Mouse (Mus musculus): ENCODE measurements around the gene Nit1. TPM values are rescaled to one million over a fixed set of nuclear protein-coding genes. Genes with fewer than 3 reads are reported as not detected.

Gene Nit1
- polyA plus RNA-seq, 1 experiment from 2014 or later = 51.2 TPM

Other genes with a start within 250 kb of the Nit1 start
- 11.6 and 11.8 TPM in 2 replicates for gene Cfap126, start 231.7 kb downstream of the Nit1 start, polyA plus RNA-seq (2015; fragmentation: Nextera tagmentation; extraction: Ambion mirVana)
- 316 and 354 TPM in 2 replicates for gene Sdhc, start 195.0 kb downstream of the Nit1 start, polyA plus RNA-seq (2015; fragmentation: Nextera tagmentation; extraction: Ambion mirVana)
- 4.7 and 5.3 TPM in 2 replicates for gene Mpz, start 194.9 kb downstream of the Nit1 start, polyA plus RNA-seq (2015; fragmentation: Nextera tagmentation; extraction: Ambion mirVana)
- gene Pcp4l1, start 149.4 kb downstream of the Nit1 start, polyA plus RNA-seq (2015; fragmentation: Nextera tagmentation; extraction: Ambion mirVana) = 44.7 and 48.7 TPM in 2 replicates
- 0.26 and 0.73 TPM in 2 replicates for gene Nr1i3, start 131.7 kb downstream of the Nit1 start, polyA plus RNA-seq (2015; fragmentation: Nextera tagmentation; extraction: Ambion mirVana)
- 60.9 and 69.6 TPM in 2 replicates for gene Tomm40l, start 123.1 kb downstream of the Nit1 start, polyA plus RNA-seq (2015; fragmentation: Nextera tagmentation; extraction: Ambion mirVana)
- gene Apoa2, start 120.6 kb downstream of the Nit1 start, polyA plus RNA-seq (2015; fragmentation: Nextera tagmentation; extraction: Ambion mirVana) = 5.2 and 6.5 TPM in 2 replicates
- 25.5 and 25.7 TPM in 2 replicates for gene Fcer1g, start 111.3 kb downstream of the Nit1 start, polyA plus RNA-seq (2015; fragmentation: Nextera tagmentation; extraction: Ambion mirVana)
- 6.0 and 6.6 TPM in 2 replicates for gene Adamts4, start 95.2 kb downstream of the Nit1 start, polyA plus RNA-seq (2015; fragmentation: Nextera tagmentation; extraction: Ambion mirVana)
- gene Ndufs2, start 94.3 kb downstream of the Nit1 start, polyA plus RNA-seq (2015; fragmentation: Nextera tagmentation; extraction: Ambion mirVana) = 262 and 280 TPM in 2 replicates
- gene B4galt3, start 75.3 kb downstream of the Nit1 start, polyA plus RNA-seq (2015; fragmentation: Nextera tagmentation; extraction: Ambion mirVana) = 101 and 106 TPM in 2 replicates
- 42.7 and 47.9 TPM in 2 replicates for gene Ppox, start 64.5 kb downstream of the Nit1 start, polyA plus RNA-seq (2015; fragmentation: Nextera tagmentation; extraction: Ambion mirVana)
- gene Usp21, start 57.7 kb downstream of the Nit1 start, polyA plus RNA-seq (2015; fragmentation: Nextera tagmentation; extraction: Ambion mirVana) = 92.3 and 101 TPM in 2 replicates
- 115 and 126 TPM in 2 replicates for gene Ufc1, start 50.6 kb downstream of the Nit1 start, polyA plus RNA-seq (2015; fragmentation: Nextera tagmentation; extraction: Ambion mirVana)
- gene Dedd, start 16.5 kb downstream of the Nit1 start, polyA plus RNA-seq (2015; fragmentation: Nextera tagmentation; extraction: Ambion mirVana) = 46.5 and 49.5 TPM in 2 replicates
- gene Pfdn2, start within 50 bp of the Nit1 start, polyA plus RNA-seq (2015; fragmentation: Nextera tagmentation; extraction: Ambion mirVana) = 123 and 143 TPM in 2 replicates
- 3.3 and 4.3 TPM in 2 replicates for gene Klhdc9, start 15.2 kb upstream of the Nit1 start, polyA plus RNA-seq (2015; fragmentation: Nextera tagmentation; extraction: Ambion mirVana)
- 4.1 and 4.7 TPM in 2 replicates for gene Nectin4, start 24.5 kb upstream of the Nit1 start, polyA plus RNA-seq (2015; fragmentation: Nextera tagmentation; extraction: Ambion mirVana)
- 0.73 and 0.79 TPM in 2 replicates for gene Arhgap30, start 43.3 kb upstream of the Nit1 start, polyA plus RNA-seq (2015; fragmentation: Nextera tagmentation; extraction: Ambion mirVana)
- 150 and 170 TPM in 2 replicates for gene Usf1, start 65.7 kb upstream of the Nit1 start, polyA plus RNA-seq (2015; fragmentation: Nextera tagmentation; extraction: Ambion mirVana)
- 6.3 and 7.0 TPM in 2 replicates for gene Tstd1, start 73.2 kb upstream of the Nit1 start, polyA plus RNA-seq (2015; fragmentation: Nextera tagmentation; extraction: Ambion mirVana)
- gene F11r, start 91.9 kb upstream of the Nit1 start, polyA plus RNA-seq (2015; fragmentation: Nextera tagmentation; extraction: Ambion mirVana) = 14.1 and 15.6 TPM in 2 replicates
- 25.7 and 28.3 TPM in 2 replicates for gene Alyref2, start 157.8 kb upstream of the Nit1 start, polyA plus RNA-seq (2015; fragmentation: Nextera tagmentation; extraction: Ambion mirVana)
- gene Itln1, start 189.6 kb upstream of the Nit1 start, polyA plus RNA-seq (2015; fragmentation: Nextera tagmentation; extraction: Ambion mirVana) = not detected in 2 replicates
- gene Cd244a, start 213.5 kb upstream of the Nit1 start, polyA plus RNA-seq (2015; fragmentation: Nextera tagmentation; extraction: Ambion mirVana) = not detected in 2 replicates

Data from hindbrain, embryonic 16.5 days (tissue).